Mouse (Mus musculus) hindbrain, embryonic 10.5 days (tissue): ENCODE results near the gene Arhgap8. TPM values are rescaled to one million over a fixed set of nuclear protein-coding genes. Genes with fewer than 3 reads are reported as not detected.

ENCODE experiments used
- DNase-seq: peaks from one replicate; pipeline ENCODE4 v3.0.0-alpha.2; 2017; ENCODE audit warnings: low spot score
- H3K27ac ChIP-seq: fragments of 300-500 bp; sonication (generic); 2 replicates; pipeline ENCODE4 v1.5.1; 2016; ENCODE audit warnings: mild to moderate bottlenecking, moderate library complexity
- H3K27me3 ChIP-seq: fragments of 300-500 bp; sonication (generic); 2 replicates; pipeline ENCODE4 v1.6.1; 2016; ENCODE audit warnings: mild to moderate bottlenecking; ENCODE audit not compliant: poor library complexity, insufficient read depth, severe bottlenecking
- H3K36me3 ChIP-seq: fragments of 300-500 bp; sonication (generic); 2 replicates; pipeline ENCODE4 v1.6.1; 2016; ENCODE audit warnings: mild to moderate bottlenecking, moderate library complexity
- H3K4me1 ChIP-seq: fragments of 300-500 bp; sonication (generic); replicated peaks from 2 replicates; pipeline ENCODE4 v1.6.1; 2016; ENCODE audit warnings: mild to moderate bottlenecking
- H3K4me3 ChIP-seq: fragments of 300-500 bp; sonication (generic); 2 replicates; pipeline ENCODE4 v1.5.1; 2016; ENCODE audit warnings: mild to moderate bottlenecking, moderate library complexity
- H3K9me3 ChIP-seq: fragments of 300-500 bp; sonication (generic); 2 replicates; pipeline ENCODE4 v1.6.1; 2016; ENCODE audit warnings: mild to moderate bottlenecking, moderate library complexity
- WGBS: fragments of 180-500 bp; shearing (Covaris S2); methylation state at CpG from one replicate; pipeline ENCODE4 v1.1.7; 2016; 5-methylcytosine and 5-hydroxymethylcytosine counted together
- polyA plus RNA-seq: library from polyadenylated mRNA; unstranded; fragments of >200 nt; fragmentation: Nextera tagmentation; extraction: Ambion mirVana; gene quantifications from 2 replicates; pipeline ENCODE4 v1.2.1, GENCODE M21; 2016

Arhgap8 gene
- 3.5 and 3.8 TPM in 2 replicates for polyA plus RNA-seq

- Histone ChIP-seq H3K4me3 (peak within 1 kb of the TSS; percentile 47), H3K4me1 (peaks cover 32% of the 10 kb centered on the region), H3K9me3 (no peaks in the 10 kb centered on the region), H3K27ac (peak within 1 kb of the TSS; percentile 73), H3K36me3 (no peaks in the 10 kb centered on the region), H3K27me3 (peaks cover 43% of the 10 kb centered on the region)
- DNase-seq = peak; percentile 27
- WGBS = 2% methylated on average over 24 of the region's 24 CpGs
These were observed at the start of gene Arhgap8 for GRCm38 (mm10) chr15:84719791-84720190. Gene Arhgap8, plus strand, starts transcription at chr15:84720052.

- Histone ChIP-seq H3K27me3 (peaks cover 16% of the 10 kb centered on the region), H3K9me3 (no peaks in the 10 kb centered on the region), H3K4me1 (peaks cover 31% of the 10 kb centered on the region), H3K4me3 (no peak overlapping the region), H3K27ac (no peak overlapping the region), H3K36me3 (no peaks in the 10 kb centered on the region)
- DNase-seq = no peak
- 77% methylated on average over 4 of the region's 4 CpGs for WGBS
These were observed 49.2 kb upstream of the Arhgap8 start for GRCm38 (mm10) chr15:84670657-84671055.

GRCm38 (mm10) chr15:84671401-84672307, 48.2 kb upstream of the Arhgap8 start:
- no peak overlapping the region for H3K4me3 ChIP-seq
- 53% methylated on average over 9 of the region's 9 CpGs for WGBS
- H3K27me3 ChIP-seq = peaks cover 6% of the 10 kb centered on the region
- no peaks in the 10 kb centered on the region for H3K36me3 ChIP-seq
- peak overlapping the region; percentile 13; the same call in 1 of the 2 replicates for H3K27ac ChIP-seq
- no peak for DNase-seq
- peaks cover 39% of the 10 kb centered on the region for H3K4me1 ChIP-seq
- no peaks in the 10 kb centered on the region for H3K9me3 ChIP-seq

GRCm38 (mm10) chr15:84672308-84672615, 47.6 kb upstream of the Arhgap8 start:
- 82% methylated on average over 4 of the region's 4 CpGs for WGBS
- H3K4me1 ChIP-seq = peaks cover 39% of the 10 kb centered on the region
- H3K27ac ChIP-seq = no peak overlapping the region

GRCm38 (mm10) chr15:84672616-84673015, 47.2 kb upstream of the Arhgap8 start:
- no peaks in the 10 kb centered on the region for H3K36me3 ChIP-seq
- 69% methylated on average over 3 of the region's 3 CpGs for WGBS
- no peak for DNase-seq
- peaks cover 40% of the 10 kb centered on the region for H3K4me1 ChIP-seq
- H3K27ac ChIP-seq = no peak overlapping the region
- H3K9me3 ChIP-seq = no peaks in the 10 kb centered on the region
- no peak overlapping the region for H3K4me3 ChIP-seq
- no peaks in the 10 kb centered on the region for H3K27me3 ChIP-seq

More at GRCm38 (mm10) chr15:84672308-84672615, 47.6 kb upstream of the Arhgap8 start:
- Histone ChIP-seq H3K4me3 (no peak overlapping the region), H3K27me3 (0 out of 2 replicates have a peak, but pooled peaks cover 1% of the 10 kb centered on the region), H3K36me3 (no peaks in the 10 kb centered on the region), H3K9me3 (no peaks in the 10 kb centered on the region)
- DNase-seq = no peak

- no peak for DNase-seq
- 77% methylated on average over 11 of the region's 11 CpGs for WGBS
These were observed 45.4 kb upstream of the Arhgap8 start for GRCm38 (mm10) chr15:84674329-84675067.

GRCm38 (mm10) chr15:84675317-84675716, 44.5 kb upstream of the Arhgap8 start:
- Histone ChIP-seq H3K27me3 (peaks cover 19% of the 10 kb centered on the region), H3K4me1 (peaks cover 56% of the 10 kb centered on the region), H3K4me3 (no peak overlapping the region), H3K9me3 (no peaks in the 10 kb centered on the region), H3K27ac (0 out of 2 replicates have a peak overlapping the region, but pooled peaks have one; percentile 35), H3K36me3 (no peaks in the 10 kb centered on the region)
- no peak for DNase-seq
- WGBS = 81% methylated on average over 8 of the region's 8 CpGs

More at GRCm38 (mm10) chr15:84674329-84675067, 45.4 kb upstream of the Arhgap8 start:
- H3K4me1 ChIP-seq = peaks cover 50% of the 10 kb centered on the region
- no peaks in the 10 kb centered on the region for H3K9me3 ChIP-seq
- H3K27me3 ChIP-seq = peaks cover 11% of the 10 kb centered on the region
- no peak overlapping the region for H3K27ac ChIP-seq
- H3K36me3 ChIP-seq = no peaks in the 10 kb centered on the region
- no peak overlapping the region for H3K4me3 ChIP-seq

- no peaks in the 10 kb centered on the region for H3K36me3 ChIP-seq
- H3K4me1 ChIP-seq = peaks cover 67% of the 10 kb centered on the region
- peaks cover 40% of the 10 kb centered on the region for H3K27me3 ChIP-seq
- H3K4me3 ChIP-seq = no peak overlapping the region
- no peak overlapping the region for H3K27ac ChIP-seq
- WGBS = 70% methylated on average over 11 of the region's 11 CpGs
- DNase-seq = no peak
- H3K9me3 ChIP-seq = no peaks in the 10 kb centered on the region
These were observed 41.9 kb upstream of the Arhgap8 start for GRCm38 (mm10) chr15:84677943-84678342.

GRCm38 (mm10) chr15:84679090-84679489, 40.8 kb upstream of the Arhgap8 start:
- Histone ChIP-seq H3K9me3 (no peaks in the 10 kb centered on the region), H3K4me3 (no peak overlapping the region), H3K27me3 (peaks cover 51% of the 10 kb centered on the region), H3K36me3 (no peaks in the 10 kb centered on the region), H3K4me1 (peaks cover 75% of the 10 kb centered on the region), H3K27ac (no peak overlapping the region)
- WGBS = 93% methylated on average over 4 of the region's 4 CpGs
- DNase-seq = no peak

- peaks cover 80% of the 10 kb centered on the region for H3K4me1 ChIP-seq
- 82% methylated on average over 3 of the region's 3 CpGs for WGBS
- H3K27ac ChIP-seq = no peak overlapping the region
- no peaks in the 10 kb centered on the region for H3K36me3 ChIP-seq
- H3K27me3 ChIP-seq = peaks cover 51% of the 10 kb centered on the region
- no peak overlapping the region for H3K4me3 ChIP-seq
- no peaks in the 10 kb centered on the region for H3K9me3 ChIP-seq
- no peak for DNase-seq
These were observed 40.1 kb upstream of the Arhgap8 start for GRCm38 (mm10) chr15:84679794-84680193.

GRCm38 (mm10) chr15:84680545-84681454, 39.1 kb upstream of the Arhgap8 start:
- under 1% methylated on average over 77 of the region's 77 CpGs for WGBS
- peak; percentile 93 for DNase-seq
- Histone ChIP-seq H3K4me3 (peak overlapping the region; percentile 69), H3K4me1 (peaks cover 81% of the 10 kb centered on the region), H3K9me3 (no peaks in the 10 kb centered on the region), H3K27ac (peak overlapping the region; percentile 85), H3K27me3 (peaks cover 53% of the 10 kb centered on the region), H3K36me3 (no peaks in the 10 kb centered on the region)
